Mouse (Mus musculus) liver, embryonic 14.5 days (tissue): ENCODE results near the gene Rps2.

Experiments
- CTCF ChIP-seq: IDR thresholded peaks from 2 replicates; pipeline ENCODE4 v1.5.1; 2016; ENCODE audit warnings: antibody characterized with exemption, low read depth, control low read depth
- EP300 ChIP-seq: IDR thresholded peaks from 2 replicates; pipeline ENCODE4 v1.6.1; 2016; ENCODE audit warnings: antibody characterized with exemption, low read depth

GRCm38 (mm10) chr17:24742307-24742706 lies 24.4 kb downstream of the Rps2 start:
- TF ChIP-seq CTCF (no peak), EP300 (no peak)
